Mouse (Mus musculus): ENCODE data around the gene Map7d1. TPM values are rescaled to one million over a fixed set of nuclear protein-coding genes. Genes with fewer than 3 reads are reported as not detected.

The Map7d1 gene
- polyA plus RNA-seq, 1 experiment from 2014 or later: 7.2 TPM

DNA sequence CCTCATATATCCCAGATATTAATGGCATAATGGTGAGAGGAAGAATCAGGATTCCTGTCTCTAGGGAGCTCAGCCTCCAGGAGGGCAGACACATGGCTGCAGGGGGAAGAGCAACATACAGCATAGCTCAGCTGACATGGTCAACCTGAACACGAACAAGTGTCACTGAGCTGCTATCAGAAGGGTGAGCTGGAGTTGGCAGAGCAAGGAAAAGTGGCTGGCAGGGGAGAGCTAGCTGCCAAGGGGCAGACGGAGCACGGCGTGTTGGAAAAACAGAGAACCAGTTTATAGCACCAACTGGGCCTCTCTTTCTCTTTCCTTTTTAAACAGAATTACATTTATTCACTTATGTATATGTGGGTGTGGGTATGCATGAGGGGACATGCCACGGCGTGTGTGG lies 13.6 kb downstream of the Map7d1 start:
- TF ChIP-seq CTCF (IDR thresholded peaks at IDR 0.05; ENCODE audit: low read depth) (no peak), EP300 (IDR thresholded peaks at IDR 0.05; ENCODE audit: low read depth) (no peak)
- 81% methylated on average over 6 of the region's 6 CpGs for WGBS (ENCODE audit: insufficient replicate concordance)
- Histone ChIP-seq H3K4me2 (ENCODE audit: low read depth, low read length) (no peak overlapping the region), H3K4me1 (ENCODE audit: insufficient read depth) (no peaks in the 10 kb centered on the region), H3K27ac (ENCODE audit: low read depth) (no peak overlapping the region), H3K9me3 (ENCODE audit: low read length) (no peaks in the 10 kb centered on the region), H3K4me3 (ENCODE audit: low read depth, low read length) (no peak overlapping the region), H3K27me3 (ENCODE audit: insufficient read depth, low read length) (no peaks in the 10 kb centered on the region), H3K36me3 (replicated peaks; ENCODE audit: insufficient read depth, low read length) (peaks cover 28% of the 10 kb centered on the region), H3K9ac (replicated peaks) (no peak overlapping the region)
- ATAC-seq (no peak), DNase-seq (no peak)

DNA sequence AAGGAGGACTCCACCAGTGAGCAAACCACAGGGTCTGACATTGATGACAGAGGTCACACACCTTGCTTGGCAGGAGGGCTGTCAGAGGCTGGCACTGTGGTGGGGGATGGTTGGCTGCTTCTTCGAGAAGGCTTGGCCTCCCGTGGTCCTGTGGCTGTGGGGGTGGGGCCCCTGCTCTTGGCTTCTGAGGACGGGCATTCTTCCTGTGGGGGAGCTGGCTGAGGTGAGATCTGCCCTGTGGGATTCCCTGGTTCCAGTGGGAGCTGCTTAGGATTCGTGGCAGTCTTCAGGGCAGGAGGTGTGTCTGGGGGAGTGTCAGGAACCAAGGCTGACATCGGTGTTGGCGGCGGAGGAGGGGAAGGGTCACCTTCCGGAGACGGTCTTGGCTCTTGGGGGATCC lies 14.2 kb downstream of the Map7d1 start:
- Histone ChIP-seq H3K36me3 (replicated peaks; ENCODE audit: insufficient read depth, low read length) (peaks cover 25% of the 10 kb centered on the region), H3K4me2 (ENCODE audit: low read depth, low read length) (no peak overlapping the region), H3K4me3 (ENCODE audit: low read depth, low read length) (no peak overlapping the region), H3K27me3 (ENCODE audit: insufficient read depth, low read length) (no peaks in the 10 kb centered on the region), H3K27ac (ENCODE audit: low read depth) (no peak overlapping the region), H3K9ac (replicated peaks) (no peak overlapping the region), H3K4me1 (ENCODE audit: insufficient read depth) (no peaks in the 10 kb centered on the region), H3K9me3 (ENCODE audit: low read length) (no peaks in the 10 kb centered on the region)
- TF ChIP-seq EP300 (IDR thresholded peaks at IDR 0.05; ENCODE audit: low read depth) (no peak), CTCF (IDR thresholded peaks at IDR 0.05; ENCODE audit: low read depth) (no peak)
- ATAC-seq: no peak
- DNase-seq: no peak
- 58% methylated on average over 9 of the region's 9 CpGs for whole genome bisulfite sequencing (ENCODE audit: insufficient replicate concordance)

DNA sequence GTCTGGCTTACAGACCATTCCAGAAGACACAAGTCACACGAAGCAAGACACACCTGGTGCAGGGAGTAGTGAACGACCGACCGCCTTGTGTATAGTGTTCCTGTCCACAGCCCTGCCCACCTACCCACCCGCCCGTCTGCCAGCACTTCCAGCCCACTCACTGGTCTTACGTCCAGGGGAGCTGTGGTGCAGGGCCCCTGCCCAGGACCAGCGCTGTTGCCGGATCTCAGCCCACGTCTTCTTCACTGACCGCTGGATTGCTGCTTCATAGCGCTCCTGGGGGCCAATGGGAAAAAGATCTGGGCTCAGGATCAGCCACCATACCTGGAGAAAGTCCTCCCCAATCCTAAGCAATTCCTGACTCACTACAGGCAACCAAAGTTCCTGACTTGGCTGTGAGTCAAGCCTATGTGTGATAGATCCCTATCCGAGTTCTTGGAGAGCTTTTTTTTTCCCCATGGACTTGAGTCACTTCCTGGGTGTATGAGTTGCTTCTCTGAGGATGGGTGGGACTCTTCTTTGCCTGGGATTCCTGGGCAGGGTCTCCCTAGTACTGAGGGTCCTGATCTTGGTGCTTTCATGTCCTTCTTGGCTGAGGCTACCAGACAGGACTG lies 16.2 kb downstream of the Map7d1 start:
- WGBS (ENCODE audit: insufficient replicate concordance): 87% methylated on average over 13 of the region's 13 CpGs
- Histone ChIP-seq H3K27ac (ENCODE audit: low read depth) (no peak overlapping the region), H3K27me3 (ENCODE audit: insufficient read depth, low read length) (no peaks in the 10 kb centered on the region), H3K9ac (replicated peaks) (no peak overlapping the region), H3K36me3 (replicated peaks; ENCODE audit: insufficient read depth, low read length) (peaks cover 29% of the 10 kb centered on the region), H3K9me3 (ENCODE audit: low read length) (no peaks in the 10 kb centered on the region), H3K4me3 (ENCODE audit: low read depth, low read length) (no peak overlapping the region), H3K4me1 (ENCODE audit: insufficient read depth) (no peaks in the 10 kb centered on the region), H3K4me2 (ENCODE audit: low read depth, low read length) (no peak overlapping the region)
- no peak for DNase-seq
- no peak for ATAC-seq
- TF ChIP-seq EP300 (IDR thresholded peaks at IDR 0.05; ENCODE audit: low read depth) (no peak), CTCF (IDR thresholded peaks at IDR 0.05; ENCODE audit: low read depth) (no peak)

DNA sequence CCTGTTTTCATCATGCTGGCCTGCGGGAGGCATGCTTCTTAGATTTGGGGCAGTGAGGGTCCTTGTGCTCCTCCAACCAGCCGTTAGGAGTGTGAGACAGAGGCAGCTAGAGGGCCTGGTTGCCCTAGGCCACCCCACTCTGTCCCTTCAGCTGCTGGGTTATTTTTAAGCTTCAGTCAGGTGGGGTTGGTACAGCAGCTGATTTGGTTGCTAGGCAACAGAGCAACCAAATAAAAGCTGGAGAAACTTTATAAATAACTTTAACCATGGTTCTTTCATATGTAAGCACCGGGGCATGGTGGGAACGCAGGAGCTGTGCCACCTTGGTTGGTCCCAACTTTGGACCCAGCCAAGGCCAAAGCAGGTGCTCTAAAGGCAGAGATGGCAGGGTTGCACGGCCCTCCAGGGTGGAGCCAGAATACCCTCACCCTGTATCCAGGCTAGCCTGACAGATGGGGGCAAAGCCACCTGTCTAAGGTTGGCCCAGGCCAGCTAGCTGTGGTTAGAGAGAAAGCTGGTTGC lies 18.4 kb downstream of the Map7d1 start:
- no peaks in the 10 kb centered on the region for H3K27me3 ChIP-seq (ENCODE audit: insufficient read depth, low read length)
- no peak for DNase-seq
- H3K27ac ChIP-seq (ENCODE audit: low read depth): no peak overlapping the region
- H3K36me3 ChIP-seq (replicated peaks; ENCODE audit: insufficient read depth, low read length): peaks cover 50% of the 10 kb centered on the region
- no peak overlapping the region for H3K4me3 ChIP-seq (ENCODE audit: low read depth, low read length)
- no peak overlapping the region for H3K9ac ChIP-seq (replicated peaks)
- H3K4me2 ChIP-seq (ENCODE audit: low read depth, low read length): no peak overlapping the region
- TF ChIP-seq EP300 (IDR thresholded peaks at IDR 0.05; ENCODE audit: low read depth): no peak
- no peak for TF ChIP-seq CTCF (IDR thresholded peaks at IDR 0.05; ENCODE audit: low read depth)
- no peak for ATAC-seq
- no peaks in the 10 kb centered on the region for H3K4me1 ChIP-seq (ENCODE audit: insufficient read depth)
- H3K9me3 ChIP-seq (ENCODE audit: low read length): no peaks in the 10 kb centered on the region
- 68% methylated on average over 5 of the region's 5 CpGs for WGBS (ENCODE audit: insufficient replicate concordance)

DNA sequence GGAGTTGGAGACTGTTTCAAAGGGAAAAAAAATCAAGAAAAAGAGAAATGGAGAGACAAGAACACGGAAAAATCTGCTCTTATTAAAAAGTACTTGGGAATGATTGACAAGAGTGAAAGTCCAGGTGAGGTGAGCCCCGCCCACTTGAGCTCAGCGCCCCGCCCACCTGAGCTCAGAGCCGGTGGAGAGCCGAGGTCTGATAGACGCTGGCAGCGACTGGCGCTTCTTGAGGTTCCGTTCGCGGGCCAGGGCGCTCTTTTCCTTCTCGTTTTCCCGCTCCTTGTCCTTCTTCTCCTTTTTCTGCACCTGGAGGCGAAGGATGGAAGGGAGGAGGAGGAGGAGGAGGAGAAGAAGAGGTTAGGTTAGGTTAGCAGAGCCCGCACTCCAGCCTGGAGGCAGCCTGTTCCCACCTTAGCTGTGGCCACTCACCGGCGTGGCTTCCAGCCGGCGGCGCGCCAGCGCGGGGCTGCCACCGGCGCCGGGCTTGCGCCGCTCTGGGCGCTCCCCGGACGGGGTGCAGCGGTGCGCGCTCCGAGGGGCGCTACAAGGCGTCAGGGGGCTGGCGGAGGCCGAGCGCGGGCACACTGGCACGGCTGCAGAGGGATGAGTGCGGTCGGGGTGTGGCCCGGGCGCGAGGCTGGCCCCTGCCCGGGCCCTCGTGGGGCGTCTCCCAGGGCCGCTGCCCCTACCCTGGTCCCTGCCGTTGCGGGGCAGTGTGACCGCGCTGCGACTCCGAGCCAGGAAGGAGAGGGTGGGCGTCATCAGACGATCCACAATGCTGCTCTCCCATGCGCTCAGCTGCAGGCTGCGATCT lies 19.5 kb downstream of the Map7d1 start:
- peak; percentile 50 for DNase-seq
- no peak for ATAC-seq
- WGBS (ENCODE audit: insufficient replicate concordance): 80% methylated on average over 62 of the region's 63 CpGs
- Histone ChIP-seq H3K4me3 (ENCODE audit: low read depth, low read length) (no peak overlapping the region), H3K9me3 (ENCODE audit: low read length) (no peaks in the 10 kb centered on the region), H3K27ac (ENCODE audit: low read depth) (no peak overlapping the region), H3K27me3 (ENCODE audit: insufficient read depth, low read length) (no peaks in the 10 kb centered on the region), H3K4me2 (ENCODE audit: low read depth, low read length) (no peak overlapping the region), H3K36me3 (replicated peaks; ENCODE audit: insufficient read depth, low read length) (peaks cover 55% of the 10 kb centered on the region), H3K4me1 (ENCODE audit: insufficient read depth) (no peaks in the 10 kb centered on the region), H3K9ac (replicated peaks) (no peak overlapping the region)
- TF ChIP-seq CTCF (IDR thresholded peaks at IDR 0.05; ENCODE audit: low read depth): no peak
- TF ChIP-seq EP300 (IDR thresholded peaks at IDR 0.05; ENCODE audit: low read depth): no peak

DNA sequence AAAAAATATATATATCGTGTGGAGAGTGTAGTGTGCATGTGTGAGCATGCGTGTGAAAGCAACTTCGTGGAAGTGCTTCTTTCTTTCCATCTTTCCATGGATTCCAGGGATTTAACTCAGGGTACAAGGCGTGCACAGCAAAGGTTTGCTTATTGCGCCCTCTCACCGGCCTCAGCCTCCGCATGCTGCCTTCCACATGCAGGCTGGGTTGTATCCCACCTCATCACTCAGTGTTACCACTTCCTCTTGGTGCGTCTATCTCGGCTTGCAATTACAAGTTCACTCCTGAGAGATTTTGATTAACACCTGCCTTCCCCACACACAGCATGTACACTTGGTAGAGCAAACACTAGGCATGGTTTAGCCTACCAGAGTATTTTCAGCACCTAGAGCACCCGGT lies 21.0 kb downstream of the Map7d1 start:
- no peaks in the 10 kb centered on the region for H3K27me3 ChIP-seq (ENCODE audit: insufficient read depth, low read length)
- no peak overlapping the region for H3K4me3 ChIP-seq (ENCODE audit: low read depth, low read length)
- no peaks in the 10 kb centered on the region for H3K9me3 ChIP-seq (ENCODE audit: low read length)
- H3K4me1 ChIP-seq (ENCODE audit: insufficient read depth): no peaks in the 10 kb centered on the region
- no peak for ATAC-seq
- H3K4me2 ChIP-seq (ENCODE audit: low read depth, low read length): no peak overlapping the region
- H3K27ac ChIP-seq (ENCODE audit: low read depth): no peak overlapping the region
- no peak for TF ChIP-seq EP300 (IDR thresholded peaks at IDR 0.05; ENCODE audit: low read depth)
- no peak for TF ChIP-seq CTCF (IDR thresholded peaks at IDR 0.05; ENCODE audit: low read depth)
- DNase-seq: no peak
- H3K36me3 ChIP-seq (replicated peaks; ENCODE audit: insufficient read depth, low read length): peaks cover 53% of the 10 kb centered on the region
- 61% methylated on average over 10 of the region's 10 CpGs for WGBS (ENCODE audit: insufficient replicate concordance)
- no peak overlapping the region for H3K9ac ChIP-seq (replicated peaks)
